ENCODE assay signal across 9 mouse cellular contexts in the genomic region with DNA sequence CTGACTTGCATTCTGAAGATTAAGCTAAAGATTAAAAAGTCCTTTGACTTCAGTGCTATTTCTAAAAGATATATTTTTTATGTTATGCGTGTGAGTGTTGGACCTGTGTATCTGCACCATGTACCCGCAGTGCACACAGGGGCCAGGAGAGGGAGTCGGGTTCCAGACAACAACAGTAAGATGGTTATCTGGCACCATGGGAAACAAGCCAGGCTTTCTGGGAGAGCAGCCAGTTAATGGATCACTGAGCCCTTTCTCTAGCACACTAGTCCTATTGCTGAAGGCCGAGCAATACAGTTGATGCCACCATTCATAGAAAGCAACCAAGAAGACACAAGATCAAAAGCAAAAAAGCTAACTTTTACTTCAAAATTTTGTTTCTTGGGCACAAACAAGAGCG.
A peak's percentile ranks its signal among the peaks of the same experiment; 100 is the strongest.
DNase-seq lines count a peak whose midpoint lies in the region; ATAC-seq and TF ChIP-seq lines count a peak whose summit lies in the region.
"Had no signal": no experiment of that assay in that cellular context is flagged by ENCODE, and none has a peak within 500 bp of the region (broad histone marks: within the 10 kb centered on the region; RNA-seq: fewer than 3 reads in every experiment).

No protein-coding gene starts in this region.

- H3K4me3 ChIP-seq in forebrain, embryonic 11.5 days (ENCODE audit: low read depth, low read length), result no peak overlapping the region
- H3K4me3 ChIP-seq in forebrain, embryonic 10.5 days, result no peak overlapping the region
- H3K4me3 ChIP-seq in lung, embryonic 14.5 days (ENCODE audit: low read depth, low read length), result no peak overlapping the region
- H3K4me3 ChIP-seq in stomach, postnatal 0 days (ENCODE audit: low read depth, low read length), result no peak overlapping the region
- H3K4me3 ChIP-seq: neural tube, embryonic 12.5 days had no signal

- no peaks in the 10 kb centered on the region for H3K9me3 ChIP-seq in forebrain, embryonic 11.5 days (ENCODE audit: control insufficient read depth, low read length)
- no peaks in the 10 kb centered on the region for H3K9me3 ChIP-seq in forebrain, embryonic 10.5 days
- no peaks in the 10 kb centered on the region for H3K9me3 ChIP-seq in lung, embryonic 14.5 days (ENCODE audit: low read depth, low read length)
- no peaks in the 10 kb centered on the region for H3K9me3 ChIP-seq in stomach, postnatal 0 days (ENCODE audit: control insufficient read depth, low read length)
- H3K9me3 ChIP-seq: neural tube, embryonic 12.5 days had no signal

- H3K27me3 ChIP-seq in forebrain, embryonic 11.5 days (ENCODE audit: control insufficient read depth, insufficient read depth, low read length), result no peaks in the 10 kb centered on the region
- no peaks in the 10 kb centered on the region for H3K27me3 ChIP-seq in forebrain, embryonic 10.5 days (ENCODE audit: poor library complexity, severe bottlenecking)
- no peaks in the 10 kb centered on the region for H3K27me3 ChIP-seq in lung, embryonic 14.5 days (ENCODE audit: insufficient read depth, low read length)
- H3K27me3 ChIP-seq in stomach, postnatal 0 days (ENCODE audit: control insufficient read depth, insufficient read depth, low read length), result no peaks in the 10 kb centered on the region
- H3K27me3 ChIP-seq: neural tube, embryonic 12.5 days had no signal

- peak; percentile 60 for DNase-seq in forebrain, embryonic 11.5 days (ENCODE audit: low spot score)
- no peak for DNase-seq in forebrain, embryonic 10.5 days (ENCODE audit: extremely low spot score, low spot score)
- DNase-seq in urinary bladder, postnatal 14 days (ENCODE audit: low spot score), result peak; percentile 50
- no peak for DNase-seq in urinary bladder, adult 2 months (ENCODE audit: low spot score)
- peak; percentile 38 for DNase-seq in embryo, embryonic 10.5 days (ENCODE audit: low spot score)
- DNase-seq in kidney, adult 8-10 months, result peak; percentile 57 to 82
- DNase-seq in lung, embryonic 14.5 days, result peak; percentile 71
- peak; percentile 25 for DNase-seq in stomach, postnatal 0 days (ENCODE audit: low spot score)

- no peaks in the 10 kb centered on the region for H3K36me3 ChIP-seq in forebrain, embryonic 11.5 days (ENCODE audit: control insufficient read depth, insufficient read depth, low read length)
- H3K36me3 ChIP-seq in forebrain, embryonic 10.5 days (replicated peaks), result peaks cover 4% of the 10 kb centered on the region; the same call in 1 of the 2 replicates
- H3K36me3 ChIP-seq in lung, embryonic 14.5 days (ENCODE audit: insufficient read depth), result no peaks in the 10 kb centered on the region
- H3K36me3 ChIP-seq in stomach, postnatal 0 days (ENCODE audit: control insufficient read depth, insufficient read depth, low read length), result no peaks in the 10 kb centered on the region
- H3K36me3 ChIP-seq: neural tube, embryonic 12.5 days had no signal

- ATAC-seq in forebrain, embryonic 11.5 days (replicated peaks; ENCODE audit: low FRiP score), result 0 out of 2 replicates have a peak, but pooled peaks have one; percentile 67
- peak; percentile 35; the same call in 1 of the 2 replicates for ATAC-seq in lung, embryonic 14.5 days (ENCODE audit: insufficient read depth)
- no peak for ATAC-seq in stomach, postnatal 0 days (ENCODE audit: low FRiP score, low TSS enrichment)

- no peak overlapping the region for H3K27ac ChIP-seq in forebrain, embryonic 11.5 days (ENCODE audit: low read depth, low read length)
- H3K27ac ChIP-seq in forebrain, embryonic 10.5 days, result no peak overlapping the region
- no peak overlapping the region for H3K27ac ChIP-seq in lung, embryonic 14.5 days (ENCODE audit: low read depth)
- no peak overlapping the region for H3K27ac ChIP-seq in stomach, postnatal 0 days (replicated peaks)
- H3K27ac ChIP-seq: neural tube, embryonic 12.5 days had no signal

- WGBS in forebrain, embryonic 11.5 days, result 88% methylated on average over 5 of the region's 5 CpGs
- WGBS in forebrain, embryonic 10.5 days, result 90% methylated on average over 5 of the region's 5 CpGs
- WGBS in lung, embryonic 14.5 days, result 90% methylated on average over 5 of the region's 5 CpGs
- 91% methylated on average over 5 of the region's 5 CpGs for WGBS in stomach, postnatal 0 days

- no peak overlapping the region for H3K9ac ChIP-seq in forebrain, embryonic 11.5 days (ENCODE audit: low read length)
- no peak overlapping the region for H3K9ac ChIP-seq in lung, embryonic 14.5 days
- H3K9ac ChIP-seq in stomach, postnatal 0 days (ENCODE audit: low read length), result no peak overlapping the region
- H3K9ac ChIP-seq: neural tube, embryonic 12.5 days had no signal

- peak; percentile 57 for TF ChIP-seq CTCF in lung, embryonic 14.5 days (IDR thresholded peaks at IDR 0.05; ENCODE audit: low read depth)
- TF ChIP-seq CTCF in stomach, postnatal 0 days (IDR thresholded peaks at IDR 0.05; ENCODE audit: low read depth), result peak; percentile 61

- no peak for TF ChIP-seq EP300 in stomach, postnatal 0 days (optimal IDR thresholded peaks at IDR 0.05)

- no peak overlapping the region for H3K4me2 ChIP-seq in forebrain, embryonic 11.5 days (ENCODE audit: low read depth, low read length, severe bottlenecking)
- no peak overlapping the region for H3K4me2 ChIP-seq in lung, embryonic 14.5 days
- H3K4me2 ChIP-seq in stomach, postnatal 0 days (replicated peaks; ENCODE audit: low read depth), result no peak overlapping the region
- H3K4me2 ChIP-seq: neural tube, embryonic 12.5 days had no signal

- no peaks in the 10 kb centered on the region for H3K4me1 ChIP-seq in forebrain, embryonic 11.5 days (replicated peaks; ENCODE audit: control insufficient read depth, insufficient read depth, low read length)
- H3K4me1 ChIP-seq in forebrain, embryonic 10.5 days, result peaks cover 16% of the 10 kb centered on the region
- no peaks in the 10 kb centered on the region for H3K4me1 ChIP-seq in lung, embryonic 14.5 days (ENCODE audit: insufficient read depth)
- no peaks in the 10 kb centered on the region for H3K4me1 ChIP-seq in stomach, postnatal 0 days (replicated peaks; ENCODE audit: control insufficient read depth, insufficient read depth)
- H3K4me1 ChIP-seq: neural tube, embryonic 12.5 days had no signal

Comparison
In these comparisons a context has a peak if more than half of its experiments do, and no peak if none do; other contexts are left out.
1. DNase-seq: peak in forebrain, embryonic 11.5 days (single experiment), urinary bladder, postnatal 14 days (single experiment), embryo, embryonic 10.5 days (single experiment), kidney, adult 8-10 months (2 of 2), lung, embryonic 14.5 days (single experiment) and stomach, postnatal 0 days (single experiment); none in forebrain, embryonic 10.5 days (single experiment) and urinary bladder, adult 2 months (single experiment).